Mouse (Mus musculus) A20 (cell line): ENCODE measurements at regions not wholly inside any gene's neighbourhood (a gene's known extent, or its start where the extent isn't known, plus 50 kb on each side); places are given as distances from the start of the nearest gene placed in this dataset.
"Not testable (repeated sequence)": the region's sequence is repeated elsewhere in the genome, so short reads cannot be mapped to it uniquely, and the experiment has no call there.

Experiments
- DNase-seq: peaks from one replicate; pipeline ENCODE4 v3.0.0-alpha.2; 2011; ENCODE audit warnings: low read depth, low spot score

DNA sequence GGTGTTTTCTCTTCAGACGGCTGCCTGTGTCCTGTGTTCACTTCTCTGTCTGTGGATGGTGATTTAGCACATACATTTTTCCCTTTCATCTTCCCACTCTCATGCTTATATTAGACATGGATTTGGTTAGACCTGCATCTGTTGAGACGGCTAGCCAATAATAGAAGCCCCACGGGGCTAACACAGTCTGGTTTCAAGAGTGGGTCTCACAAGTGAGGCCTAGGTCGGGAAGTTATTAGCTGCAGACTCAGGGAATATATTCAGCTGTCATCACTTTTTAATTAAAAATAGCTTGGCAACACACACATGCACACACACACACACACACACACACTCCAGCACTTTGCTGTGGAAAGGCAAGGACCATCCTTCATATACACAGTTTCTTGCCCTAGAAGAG is 287.7 kb upstream of the Ubash3b start:
- DNase-seq = no peak

DNA sequence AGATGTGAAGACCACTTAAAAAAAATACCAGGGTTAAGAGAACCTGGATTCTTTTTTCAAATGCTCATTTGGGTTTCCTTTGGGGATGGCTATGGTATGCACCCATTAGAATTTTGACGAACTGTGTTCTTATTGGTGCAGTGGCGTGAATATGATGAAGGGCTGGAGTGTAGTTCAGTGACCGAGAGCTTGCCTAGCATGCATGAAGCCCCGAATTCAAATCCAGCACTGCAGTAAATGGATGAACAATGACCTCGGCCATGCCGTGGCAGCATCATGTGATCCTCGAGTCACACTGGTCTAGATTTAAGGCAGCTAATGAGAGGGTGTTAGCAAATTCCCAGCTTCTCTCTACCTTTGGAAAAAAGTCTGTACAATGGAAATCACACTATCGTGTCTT is 286.4 kb upstream of the Ubash3b start:
- DNase-seq = no peak

DNA sequence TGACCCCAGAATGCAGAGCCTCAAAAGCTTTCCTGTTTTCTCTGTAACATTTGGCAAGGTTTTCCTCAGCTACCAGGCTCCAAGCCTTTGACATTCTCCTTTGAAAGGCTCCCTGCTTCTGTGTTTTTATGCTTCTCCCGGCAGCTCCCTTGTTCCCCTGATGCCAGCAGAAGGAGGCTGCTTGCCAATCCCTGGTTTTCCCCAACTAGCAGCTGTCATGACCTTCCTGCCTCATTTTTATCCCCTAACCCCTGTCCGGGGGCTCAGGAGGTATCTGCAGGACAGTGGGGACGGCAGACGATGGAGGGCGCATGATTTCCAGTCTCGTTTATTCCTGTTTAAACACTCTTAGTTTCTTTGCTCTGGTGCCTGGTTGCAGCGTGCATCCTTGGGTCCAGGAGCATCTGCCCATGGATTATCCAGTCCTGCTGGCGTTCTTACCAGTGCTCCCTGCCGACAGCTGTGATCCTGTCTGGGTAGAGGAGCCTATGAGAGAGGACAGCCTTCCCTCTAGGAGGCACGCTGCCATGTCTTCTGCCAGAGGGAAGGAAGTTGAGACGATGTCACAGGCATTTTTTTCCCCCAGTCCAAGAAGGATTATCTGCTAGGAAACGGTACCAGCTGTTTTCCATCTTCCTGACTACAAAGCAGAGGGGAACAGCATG is 285.8 kb upstream of the Ubash3b start:
- DNase-seq = no peak

DNA sequence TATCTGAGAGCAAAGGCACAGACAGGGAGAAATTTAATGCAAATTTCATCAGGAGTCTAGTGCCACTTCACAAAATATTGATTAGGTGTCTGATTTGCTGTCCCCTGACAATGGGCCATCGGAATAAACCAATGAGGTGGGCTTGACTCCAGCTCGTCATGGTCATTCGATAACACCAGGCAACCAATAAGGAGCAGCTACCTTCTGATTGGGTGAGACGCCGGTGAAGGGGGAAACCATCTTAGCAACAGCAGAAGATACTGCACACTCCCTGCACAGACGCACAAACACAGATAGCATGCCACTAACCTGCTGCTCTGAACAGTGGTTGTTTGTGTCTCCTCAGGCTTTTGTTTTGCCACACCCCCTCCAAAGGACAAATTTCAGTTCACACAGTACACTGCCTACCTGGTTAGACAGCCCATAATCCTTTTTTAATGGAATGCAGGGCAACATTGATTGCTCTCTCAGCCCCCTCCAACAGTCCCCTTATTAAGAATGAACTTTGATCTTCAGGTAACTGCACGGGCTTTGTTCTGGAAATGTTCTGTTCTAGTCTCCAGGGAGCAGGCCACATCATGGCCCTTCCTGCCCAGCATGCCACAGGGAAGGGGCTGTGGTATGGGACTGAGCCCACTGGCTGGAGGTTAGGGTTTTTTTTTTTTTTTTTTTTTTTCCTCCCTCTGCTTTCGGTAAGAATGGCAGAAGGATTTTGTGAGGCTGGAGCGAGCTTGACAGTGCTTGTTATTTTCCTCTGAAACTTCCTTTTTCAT is 285.1 kb upstream of the Ubash3b start:
- no peak for DNase-seq

DNA sequence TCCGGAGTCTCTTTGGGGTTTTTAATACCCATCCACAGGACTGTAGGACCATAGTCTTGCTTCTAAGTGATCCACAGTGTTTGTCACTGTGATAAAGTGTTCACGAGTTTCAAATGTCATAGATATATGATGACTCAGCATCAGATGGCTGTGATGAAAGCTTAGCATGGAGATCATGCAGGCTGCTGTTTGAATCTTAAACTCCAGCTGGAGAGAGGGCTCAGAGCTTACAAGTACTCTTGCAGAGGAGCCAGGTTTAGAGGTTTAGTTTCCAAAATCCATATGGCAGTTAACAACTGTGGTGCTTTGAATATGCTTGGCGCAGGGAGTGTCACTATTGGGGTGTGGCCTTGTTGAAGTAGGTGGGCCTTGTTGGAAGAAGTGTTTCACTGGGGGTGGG is 280.9 kb upstream of the Ubash3b start:
- DNase-seq = no peak

DNA sequence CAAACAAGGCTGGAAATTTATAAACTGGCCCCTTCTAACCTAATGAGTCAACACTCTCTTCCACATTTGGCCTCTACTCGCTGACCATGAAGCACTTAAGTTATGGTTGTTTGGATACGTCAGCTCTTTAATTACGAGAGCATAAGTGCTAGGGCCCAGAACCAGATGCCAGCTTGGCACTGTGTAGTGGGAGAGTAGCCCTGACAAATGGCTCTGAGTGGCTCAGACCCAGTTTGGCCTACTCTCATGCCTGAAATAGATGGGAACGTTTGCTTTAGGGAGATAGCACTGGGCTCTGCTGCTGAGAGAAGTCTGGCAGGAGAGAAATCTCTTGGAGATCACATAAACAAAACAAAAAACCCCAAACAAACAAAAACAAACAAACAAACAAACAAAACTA is 278.5 kb upstream of the Ubash3b start:
- DNase-seq = no peak

DNA sequence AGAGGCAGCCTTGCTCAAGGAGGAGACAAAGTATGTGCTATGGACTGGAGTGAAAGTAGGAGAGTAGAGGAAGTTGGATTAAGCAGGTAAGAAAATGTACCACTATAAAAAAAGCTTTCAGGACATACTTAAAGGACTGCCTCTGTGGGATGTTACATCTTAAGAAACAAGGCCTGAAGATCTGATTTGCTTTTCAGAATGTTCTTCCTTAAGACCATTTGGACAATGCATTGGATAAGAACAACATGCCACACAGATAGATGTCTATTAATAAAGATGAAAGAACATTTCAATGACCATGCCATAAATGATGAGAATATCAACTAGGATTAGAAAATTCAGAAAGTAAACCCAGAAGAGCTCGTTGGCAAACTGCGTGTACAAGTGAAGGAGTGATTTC is 276.6 kb upstream of the Ubash3b start:
- no peak for DNase-seq

DNA sequence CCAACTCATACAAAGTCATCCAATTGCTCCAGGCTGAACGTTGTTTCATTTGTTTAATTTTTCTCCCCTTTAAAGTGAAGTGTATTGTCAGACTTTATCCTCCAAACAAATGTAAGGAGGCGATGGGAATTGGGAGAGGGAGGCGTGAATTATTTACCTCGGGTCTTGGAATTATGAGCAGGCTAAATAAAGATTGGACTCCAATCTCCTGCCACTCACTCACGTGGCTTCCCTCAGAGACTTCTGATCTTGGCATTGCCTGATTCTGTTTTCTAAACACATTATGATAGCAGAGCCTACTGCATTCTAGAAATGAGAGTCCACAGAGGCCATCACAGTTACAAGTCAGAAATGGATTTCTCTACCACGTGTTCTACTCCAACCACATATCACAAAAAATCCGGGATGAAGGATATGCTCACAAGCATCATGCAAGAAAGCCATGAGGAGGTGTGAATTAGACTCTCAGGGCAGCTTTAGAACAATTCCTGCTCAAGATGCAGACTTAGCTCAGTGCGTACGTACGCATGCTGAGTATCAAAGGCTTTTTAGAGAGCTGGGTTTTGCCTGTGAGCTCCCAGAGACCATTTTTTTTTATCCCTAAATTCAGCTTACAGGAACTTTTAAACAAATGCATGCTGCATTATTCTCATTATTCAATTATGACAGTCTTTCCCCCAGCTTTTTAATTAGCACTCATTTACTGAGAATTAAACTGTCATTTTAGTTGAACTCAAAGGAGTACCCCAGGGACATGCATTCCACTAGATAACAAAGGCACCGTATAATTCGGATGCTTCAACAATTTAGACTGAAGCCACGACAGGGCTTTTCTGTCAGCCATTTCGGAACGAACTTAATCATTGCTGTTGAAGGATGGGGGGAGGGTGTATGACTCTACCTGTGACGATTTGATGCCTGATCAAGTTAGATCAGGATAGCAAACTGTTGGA is 269.2 kb upstream of the Ubash3b start:
- DNase-seq = no peak

DNA sequence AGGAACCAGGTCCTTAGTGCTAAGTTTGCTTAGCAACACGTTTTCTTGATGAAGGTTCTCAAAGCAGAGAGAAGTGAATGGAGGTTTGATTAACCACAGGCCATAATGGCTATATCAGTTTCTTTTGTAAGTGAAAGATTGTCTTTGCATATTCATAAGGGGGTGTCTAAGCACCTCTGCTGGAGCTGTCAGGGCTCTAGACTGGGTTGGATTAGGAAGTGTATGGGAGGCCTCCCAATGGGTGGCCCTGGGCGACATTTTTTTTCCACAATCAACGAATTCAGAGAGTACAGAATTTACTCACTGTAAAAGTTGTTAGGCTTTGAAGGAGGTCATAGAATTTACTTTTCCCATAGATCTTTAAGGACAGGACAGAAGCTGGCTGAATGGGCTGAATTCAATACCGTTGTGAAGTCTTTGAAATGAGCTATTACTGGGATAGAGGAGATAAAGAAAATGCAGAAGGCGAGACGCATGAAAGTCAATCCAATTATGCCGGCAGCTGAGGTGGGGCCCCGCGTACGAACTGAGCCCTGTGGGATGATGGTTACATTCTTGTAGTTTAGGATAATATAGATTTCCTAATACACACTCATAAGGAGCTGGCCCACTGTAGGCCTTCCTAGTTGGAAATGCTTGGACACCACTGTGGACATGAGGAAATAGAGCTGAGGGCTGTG is 268.4 kb upstream of the Ubash3b start:
- no peak for DNase-seq

DNA sequence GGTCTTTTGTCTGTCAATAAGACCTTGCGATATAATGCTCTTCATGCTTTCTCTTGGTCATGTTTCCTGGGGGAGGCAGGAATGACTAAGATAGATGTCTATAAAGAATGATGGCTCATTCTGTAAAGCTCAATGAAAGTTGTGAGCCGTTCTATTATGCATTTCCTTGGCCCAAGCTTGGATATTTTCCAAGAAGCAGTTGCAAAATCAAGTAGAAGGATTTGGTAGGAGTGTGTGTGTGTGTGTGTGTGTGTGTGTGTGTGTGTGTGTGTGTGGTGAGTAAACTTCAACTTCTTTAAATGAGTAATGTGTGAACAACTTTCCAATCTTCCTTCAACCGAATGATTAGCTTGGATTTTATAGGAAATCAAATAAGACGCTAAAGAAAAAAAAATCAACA is 267.7 kb upstream of the Ubash3b start:
- DNase-seq = no peak

DNA sequence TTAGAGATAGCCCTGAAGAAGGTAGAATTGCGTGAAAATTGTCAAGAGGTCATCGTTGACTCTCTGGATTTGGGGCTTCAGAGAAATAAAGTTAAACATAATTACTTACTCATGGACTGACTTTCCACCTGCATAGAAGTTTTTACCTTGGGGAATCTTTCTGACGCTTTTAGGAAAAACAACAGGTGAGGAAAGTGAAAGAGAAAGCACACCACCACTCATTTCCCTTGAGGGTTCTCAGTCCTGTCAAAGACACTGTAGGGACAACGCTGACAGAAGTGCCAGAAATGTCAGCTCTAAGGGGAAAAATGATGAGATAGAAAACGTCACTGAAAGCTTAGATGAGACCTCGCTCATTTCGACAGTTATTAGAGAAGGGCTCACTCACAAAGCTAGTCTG is 265.2 kb upstream of the Ubash3b start:
- DNase-seq = peak; percentile 10

DNA sequence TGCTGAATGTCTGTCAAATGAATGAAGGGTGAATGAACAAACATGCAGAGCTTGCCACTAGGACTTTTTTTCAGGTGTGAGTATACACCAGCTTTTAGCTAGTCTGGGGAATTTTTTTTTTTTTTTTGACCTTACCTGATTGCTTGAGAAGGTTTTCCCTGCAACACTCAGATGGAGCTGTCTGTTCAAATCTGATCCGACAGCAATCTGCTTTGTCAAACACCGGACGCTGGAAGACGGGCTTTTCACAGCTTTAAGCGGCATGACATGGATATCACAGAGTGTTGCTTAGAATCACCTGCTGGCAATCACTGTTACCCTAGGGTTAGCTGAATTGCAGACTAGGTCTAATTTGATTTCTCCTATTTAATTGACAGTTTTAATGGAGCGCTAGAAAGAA is 263.7 kb upstream of the Ubash3b start:
- DNase-seq = no peak

DNA sequence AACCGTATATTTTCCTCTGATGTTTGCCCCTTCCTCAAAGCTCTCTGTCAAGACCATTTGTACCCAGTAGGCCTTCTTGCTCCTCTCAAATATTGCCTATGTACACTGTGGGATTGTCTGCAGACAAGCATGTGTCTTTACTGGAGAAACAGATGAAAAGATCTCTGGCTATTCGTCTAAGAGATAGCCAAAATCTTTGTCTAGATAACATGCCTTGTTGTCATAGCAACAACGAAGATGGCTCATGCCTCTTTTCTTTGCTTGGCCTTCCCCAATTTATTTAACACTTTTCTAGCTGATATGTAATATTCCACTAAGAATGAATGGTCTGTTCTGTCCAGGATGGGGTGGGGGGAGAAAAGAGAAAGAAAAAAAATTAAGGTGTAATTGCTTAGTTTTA is 252.3 kb upstream of the Ubash3b start:
- no peak for DNase-seq

DNA sequence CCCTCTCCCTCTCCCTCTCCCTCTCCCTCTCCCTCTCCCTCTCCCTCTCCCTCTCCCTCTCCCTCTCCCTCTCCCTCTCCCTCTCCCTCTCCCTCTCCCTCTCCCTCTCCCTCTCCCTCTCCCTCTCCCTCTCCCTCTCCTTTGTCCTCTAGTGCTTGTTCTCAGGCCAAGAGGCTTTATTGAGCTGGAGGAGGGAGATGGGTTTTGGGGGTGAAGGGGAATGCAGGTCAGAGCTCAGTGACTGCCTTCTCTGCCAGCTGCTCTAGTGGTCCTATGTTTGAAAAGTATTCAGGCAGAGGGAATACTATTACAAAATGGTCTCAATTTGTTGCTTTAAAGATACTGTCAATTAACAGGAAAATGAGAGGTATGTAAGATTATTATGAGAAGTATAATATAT is 251.6 kb upstream of the Ubash3b start:
- not testable (repeated sequence) for DNase-seq

DNA sequence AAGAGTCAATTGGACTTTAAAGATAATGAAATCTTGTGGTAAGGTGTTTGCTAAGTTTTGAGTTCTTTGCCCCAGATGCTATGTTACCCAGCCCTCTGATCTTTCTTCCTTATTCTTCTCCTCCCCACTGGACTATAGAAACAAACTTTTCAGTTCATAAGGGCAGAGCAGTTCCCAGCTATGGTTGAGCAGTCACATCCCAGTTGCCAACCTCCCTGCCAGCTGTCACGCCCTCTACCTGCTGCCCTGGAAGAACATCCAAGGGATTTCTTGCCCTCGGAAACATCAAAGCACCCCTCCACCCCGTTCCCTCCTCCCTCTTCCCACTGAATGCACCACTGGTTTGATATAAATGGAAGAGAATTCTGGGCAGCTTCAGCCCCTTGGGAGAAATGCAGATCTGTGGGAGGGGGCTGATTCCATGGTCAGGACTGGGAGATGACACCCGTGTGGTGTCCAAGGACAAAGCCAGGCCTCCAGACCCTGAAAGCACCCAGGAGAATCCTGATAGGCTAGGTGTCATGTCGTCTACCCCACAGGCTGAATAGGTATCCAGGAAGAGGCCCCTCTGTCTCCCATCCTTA is 250.8 kb upstream of the Ubash3b start:
- DNase-seq = no peak

DNA sequence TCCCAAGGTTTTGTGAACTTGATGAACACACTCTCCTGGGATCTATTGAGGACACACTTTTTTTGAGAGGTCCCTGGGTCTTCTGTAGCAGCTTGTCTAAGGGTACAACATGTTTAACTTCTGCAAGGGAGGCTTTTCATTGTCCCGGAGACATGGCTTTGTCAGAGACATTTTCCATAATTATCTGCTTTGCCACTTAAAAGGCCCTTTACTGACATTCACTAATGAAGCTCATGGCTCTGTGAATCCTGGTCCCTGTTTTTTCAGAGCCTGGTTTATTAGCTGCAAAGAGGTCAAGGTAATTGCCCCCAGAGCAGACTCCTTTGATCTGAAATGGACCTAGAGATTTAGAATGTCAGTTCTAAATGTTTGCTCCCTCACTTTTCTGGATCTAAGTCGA is 246.8 kb upstream of the Ubash3b start:
- DNase-seq = no peak

DNA sequence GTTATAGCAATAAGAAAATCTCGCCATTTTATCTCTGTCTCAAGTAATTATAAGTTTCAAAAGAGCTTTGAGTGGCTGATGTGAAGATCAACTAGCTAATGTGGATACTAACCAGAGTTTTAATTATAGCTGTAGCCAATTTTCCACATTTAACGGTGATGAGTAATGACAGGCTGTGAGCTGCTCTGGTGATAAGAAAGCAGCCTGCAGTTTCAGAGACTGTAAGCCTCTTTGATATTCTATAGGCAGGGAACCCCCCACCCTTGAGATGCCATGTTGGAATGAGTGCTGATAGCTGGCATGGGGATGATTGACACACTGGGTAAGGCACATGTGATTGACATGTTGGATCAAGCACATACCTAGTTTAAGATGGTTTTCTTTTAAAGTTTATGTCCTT is 245.6 kb upstream of the Ubash3b start:
- no peak for DNase-seq

DNA sequence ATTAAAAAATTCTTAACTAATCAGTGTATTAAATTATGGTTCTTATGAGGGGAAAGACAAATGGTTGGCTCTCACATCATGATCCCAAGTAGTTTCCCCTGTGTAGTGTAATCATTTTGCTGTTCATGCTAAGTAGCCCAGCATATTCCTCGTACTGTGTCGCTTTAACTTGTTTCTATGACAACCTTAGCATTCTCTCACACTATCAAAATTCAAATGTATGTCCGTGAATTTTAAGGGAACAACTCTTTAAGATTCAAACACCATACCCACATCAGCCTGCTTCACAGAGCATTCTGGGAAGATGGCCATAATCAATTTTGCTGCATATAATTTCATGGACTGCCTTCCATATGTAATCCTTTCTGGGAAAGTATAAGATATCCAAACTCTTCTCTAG is 241.4 kb upstream of the Ubash3b start:
- no peak for DNase-seq

DNA sequence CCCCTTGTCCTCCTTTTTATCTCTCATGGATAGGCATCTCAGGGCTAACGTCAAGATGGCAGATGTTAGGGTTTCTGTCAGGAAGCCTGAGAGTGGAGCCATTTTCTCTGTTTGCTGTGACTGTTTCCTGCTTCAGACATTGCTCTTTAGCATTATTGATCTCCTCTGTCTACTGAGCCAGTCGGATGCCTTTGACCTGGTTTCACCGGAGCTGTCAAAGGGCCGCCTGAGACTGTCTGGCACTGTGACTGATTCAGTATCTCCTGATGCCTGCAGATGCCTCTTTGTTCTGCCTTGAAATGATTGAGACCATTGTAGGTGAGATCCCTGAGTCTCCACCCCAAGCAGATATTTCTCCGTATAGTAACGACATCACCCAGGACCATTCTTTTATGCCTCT is 239.5 kb upstream of the Ubash3b start:
- DNase-seq = no peak

DNA sequence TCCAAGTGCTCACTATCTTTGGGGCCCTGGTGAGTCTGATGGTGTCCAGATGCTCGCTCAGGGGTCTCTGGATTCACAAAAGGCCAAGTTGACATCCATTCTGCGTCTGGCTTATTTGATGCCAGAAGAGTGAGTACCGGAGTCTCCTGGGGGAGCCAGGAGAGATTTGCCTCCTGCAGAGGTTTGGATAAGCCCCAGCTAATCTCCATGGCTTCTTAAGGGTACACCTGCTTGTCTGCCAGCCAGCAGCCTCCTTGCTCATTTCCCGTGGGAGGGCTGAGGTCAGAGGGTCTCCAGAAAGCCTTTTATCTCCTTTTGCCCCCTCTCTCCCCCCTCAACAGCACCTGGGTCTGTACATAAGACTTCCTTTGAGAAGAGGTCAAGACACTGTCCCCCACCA is 234.0 kb upstream of the Ubash3b start:
- no peak for DNase-seq

DNA sequence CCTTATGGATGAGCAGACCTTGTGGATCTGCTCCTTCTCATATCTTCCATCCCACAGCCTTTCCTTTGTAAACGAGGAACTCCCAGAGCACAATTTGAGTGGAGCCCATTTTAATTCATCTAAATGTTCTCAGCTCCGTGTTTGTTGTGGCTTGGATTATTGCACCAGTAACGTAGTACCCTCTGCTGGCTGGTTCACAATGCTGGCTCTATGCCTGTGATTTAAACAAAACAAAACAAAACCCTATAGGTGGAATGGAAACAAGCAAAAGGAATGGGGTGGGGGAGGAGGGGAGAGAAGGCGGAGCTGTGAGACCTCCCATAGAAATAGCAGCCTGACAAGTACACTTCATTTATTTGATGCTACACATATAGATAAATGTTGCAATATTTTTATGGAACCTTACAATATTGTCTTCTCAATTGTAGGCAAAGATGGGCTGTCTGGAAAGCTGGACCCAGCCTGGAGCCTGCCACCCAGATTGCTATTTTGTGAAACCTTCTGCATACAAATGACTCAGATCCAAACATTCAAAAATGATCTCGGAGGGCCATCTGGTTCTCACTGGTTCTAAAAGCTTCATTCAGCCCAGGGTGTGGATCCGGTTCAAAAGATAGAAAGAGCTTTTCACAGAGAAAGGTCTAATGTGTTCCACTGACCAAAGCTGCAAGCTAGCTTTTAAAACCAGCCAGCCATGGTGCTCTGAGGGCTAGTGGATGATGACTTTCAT is 230.3 kb upstream of the Ubash3b start:
- no peak for DNase-seq
